Mouse (Mus musculus) kidney, postnatal 14 days (tissue): ENCODE measurements at regions not wholly inside any gene's neighbourhood (a gene's known extent, or its start where the extent isn't known, plus 50 kb on each side); places are given as distances from the start of the nearest gene placed in this dataset.
"Not testable (repeated sequence)": the region's sequence is repeated elsewhere in the genome, so short reads cannot be mapped to it uniquely, and the experiment has no call there.

Experiments used
- DNase-seq: peaks from one replicate; pipeline ENCODE4 v3.0.0; 2022; ENCODE audit warnings: mixed read lengths

- DNase-seq, result not testable (repeated sequence)
Measured at GRCm38 (mm10) chr7:77200903-77201302, 971.2 kb downstream of the Agbl1 start.

DNA sequence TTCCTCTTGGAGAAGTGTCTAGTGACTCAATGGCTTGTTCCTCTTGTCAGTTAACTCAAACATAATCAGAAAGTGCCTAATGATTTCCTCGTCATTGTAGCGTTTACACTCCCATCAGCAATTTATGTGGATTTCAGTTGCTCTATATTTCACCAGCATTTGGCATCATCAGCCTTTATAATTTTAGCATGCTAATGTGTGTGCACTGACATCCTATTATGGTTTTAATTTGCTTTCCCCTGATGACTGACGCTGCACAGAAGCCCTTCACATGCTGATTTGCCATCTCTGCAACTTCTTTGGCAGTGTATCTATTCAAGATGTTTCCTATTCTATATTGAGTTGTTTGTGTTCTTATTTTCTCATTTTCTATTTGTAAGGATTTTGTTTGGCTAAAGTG lies 975.9 kb downstream of the Agbl1 start:
- DNase-seq, result no peak

DNA sequence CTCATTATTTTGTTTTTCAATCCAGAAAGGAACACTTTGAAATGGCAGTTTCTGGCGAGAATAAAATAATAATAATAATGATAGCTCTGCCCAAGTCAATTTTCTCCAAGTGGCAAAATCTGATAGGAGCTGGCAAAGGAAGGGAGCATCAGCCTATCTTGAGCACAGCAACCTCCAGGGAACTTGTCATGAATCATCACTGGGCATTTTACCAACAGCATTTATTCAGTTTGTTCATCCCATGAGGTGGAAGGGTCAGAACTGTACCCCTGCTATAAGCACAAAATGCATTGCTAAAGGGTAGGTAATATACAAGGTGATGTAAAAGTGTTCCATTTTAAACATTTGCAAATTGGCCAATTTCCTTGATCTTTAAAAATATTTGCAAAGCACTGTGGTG lies 1019.7 kb downstream of the Agbl1 start:
- no peak for DNase-seq

DNA sequence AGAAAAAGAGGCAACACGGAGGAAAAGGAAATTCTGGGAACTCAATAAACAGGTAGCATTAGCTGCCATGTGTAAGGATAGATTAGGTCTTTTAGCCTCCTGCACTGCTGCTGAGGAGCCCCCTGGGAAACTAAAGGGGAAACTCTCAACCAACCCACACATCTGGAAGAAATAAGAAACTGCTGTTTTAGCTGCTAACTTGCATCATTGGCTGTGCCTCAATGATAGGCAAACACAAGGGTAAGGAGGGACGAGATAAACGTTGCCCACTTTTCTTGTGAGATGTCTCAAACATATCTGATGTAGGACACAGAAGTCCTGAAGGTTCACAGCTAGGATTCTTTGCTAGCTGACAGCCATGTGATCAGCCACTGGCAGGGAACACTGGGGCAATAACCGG lies 1058.0 kb downstream of the Agbl1 start:
- no peak for DNase-seq

DNA sequence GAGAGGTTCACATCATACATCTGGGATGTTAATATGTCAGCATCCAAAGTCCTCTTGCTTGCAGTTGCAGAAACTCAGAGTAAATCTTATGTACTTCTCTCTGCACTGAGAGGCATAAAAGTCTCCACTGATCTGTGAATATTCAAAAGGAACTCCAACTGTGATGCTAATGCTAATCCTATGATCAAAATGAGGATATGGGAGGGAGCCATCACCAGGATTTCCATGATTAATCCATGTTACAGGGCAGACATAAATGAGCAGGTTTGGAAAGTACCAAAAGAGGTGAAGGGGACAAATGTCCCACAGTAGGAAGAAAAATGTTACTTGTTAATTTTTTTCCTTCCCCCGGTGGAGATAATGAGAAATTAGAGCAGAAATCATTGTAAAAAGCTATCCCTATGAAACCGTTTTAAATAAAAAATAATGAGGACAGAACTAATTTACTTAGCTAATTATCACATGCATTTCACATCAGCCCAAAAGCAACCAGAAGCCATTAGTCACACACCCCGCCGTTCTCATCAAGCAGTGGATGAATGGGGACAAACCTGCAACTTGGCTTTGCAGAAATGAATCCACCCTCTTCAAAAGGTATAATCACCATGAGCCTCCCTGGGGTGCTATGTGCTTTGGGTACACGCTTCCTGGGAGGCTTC lies 1065.4 kb downstream of the Agbl1 start:
- DNase-seq, result no peak

GRCm38 (mm10) chr7:77303227-77303626 lies 1073.5 kb downstream of the Agbl1 start:
- DNase-seq, result peak; percentile 1

GRCm38 (mm10) chr7:77303935-77304334 lies 1074.2 kb downstream of the Agbl1 start:
- peak; percentile 11 for DNase-seq

DNA sequence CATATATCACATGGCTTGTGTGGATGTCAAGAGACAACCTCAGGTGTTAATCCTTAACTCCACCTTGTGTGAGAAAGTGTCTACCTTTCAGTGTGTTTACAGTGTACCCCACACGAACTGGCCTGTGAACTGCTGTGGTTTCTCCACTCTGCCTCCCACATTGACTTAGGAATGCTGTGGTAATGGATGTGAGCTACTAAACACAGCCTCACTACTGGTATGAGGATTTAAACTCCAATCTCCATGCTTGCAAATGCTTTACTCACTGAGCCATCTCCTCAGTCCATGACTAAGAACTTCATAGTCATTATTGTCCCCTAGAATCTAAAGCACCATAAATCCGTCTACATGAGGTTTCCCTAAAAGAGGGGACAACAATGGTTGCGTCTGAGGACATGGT lies 1075.8 kb downstream of the Agbl1 start:
- DNase-seq, result no peak

DNA sequence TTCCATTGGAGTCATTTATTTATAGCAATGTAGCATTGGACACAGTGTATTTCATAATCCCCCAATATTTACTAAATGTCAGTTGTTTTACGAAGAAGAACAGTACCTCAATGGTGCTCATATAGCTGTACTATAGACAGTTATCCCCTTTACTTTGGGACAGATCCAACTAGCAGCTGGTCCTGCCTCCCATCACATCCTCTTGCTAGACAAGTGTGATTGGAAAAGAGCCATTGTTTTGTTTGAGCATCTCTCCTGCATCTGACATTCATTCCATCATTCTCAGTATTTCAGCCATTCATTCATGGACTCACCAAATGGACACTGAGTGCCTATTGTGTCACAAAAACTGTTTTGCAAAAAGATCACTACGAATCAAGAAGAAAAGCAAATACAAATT lies 1082.0 kb downstream of the Agbl1 start:
- no peak for DNase-seq

DNA sequence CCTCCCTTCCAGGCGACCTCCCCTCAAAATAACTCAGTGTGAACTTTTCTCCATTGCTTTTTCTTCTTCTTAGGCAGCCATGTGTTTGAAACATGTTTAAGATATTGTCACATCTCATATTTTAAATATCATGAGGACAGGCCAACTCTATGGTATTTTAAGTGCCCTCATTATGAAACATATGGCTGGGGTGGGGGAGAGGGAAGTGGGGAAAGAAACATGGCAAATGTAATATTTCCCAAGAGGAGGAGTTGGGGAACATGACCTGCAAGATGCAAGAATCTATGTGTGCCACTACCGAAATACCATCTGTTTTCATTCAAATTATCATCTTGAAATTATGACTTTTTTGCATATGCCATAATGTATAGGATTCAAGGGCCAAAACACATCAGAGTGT lies 1095.5 kb downstream of the Agbl1 start:
- DNase-seq, result no peak

DNA sequence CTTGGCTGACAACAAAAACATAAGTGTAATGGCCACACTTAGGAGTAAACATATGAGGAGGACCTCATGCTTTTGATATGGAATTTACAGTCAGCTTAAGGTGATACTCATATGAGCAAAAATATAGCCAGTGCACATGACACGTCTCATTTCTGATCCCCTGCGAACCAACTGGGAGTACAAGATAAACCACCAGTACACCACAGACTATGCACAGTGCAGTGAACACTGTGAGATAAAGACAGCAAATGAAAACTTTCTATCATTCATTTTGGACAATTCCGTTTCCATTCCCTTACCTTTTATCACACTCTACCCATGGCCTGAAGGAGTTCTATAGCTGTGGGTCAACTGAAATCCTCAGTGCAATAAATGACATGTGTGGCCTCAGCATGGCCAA lies 1097.1 kb downstream of the Agbl1 start:
- no peak for DNase-seq

- DNase-seq, result no peak
Measured at GRCm38 (mm10) chr7:77327516-77327915, 1097.8 kb downstream of the Agbl1 start.

GRCm38 (mm10) chr7:77338630-77339029 lies 1108.9 kb downstream of the Agbl1 start:
- DNase-seq, result no peak
